Mouse (Mus musculus) lung, adult 2 months (tissue): ENCODE measurements around the gene Knl1. TPM values are rescaled to one million over a fixed set of nuclear protein-coding genes. Genes with fewer than 3 reads are reported as not detected.

Source experiments
- DNase-seq: peaks from one replicate; pipeline ENCODE4 v3.0.0; 2022
- H3K4me1 ChIP-seq: fragments of 200-500 bp; 2 replicates; pipeline ENCODE4 v1.6.1; 2011; ENCODE audit warnings: low read length; ENCODE audit not compliant: control insufficient read depth, insufficient read depth
- H3K4me3 ChIP-seq: fragments of 200-500 bp; replicated peaks from 2 replicates; pipeline ENCODE3; 2011; ENCODE audit warnings: low read depth, mild to moderate bottlenecking, control low read depth, low read length; ENCODE audit errors: extremely low read depth
- CTCF ChIP-seq: fragments of 200-500 bp; IDR thresholded peaks from 2 replicates; pipeline ENCODE4 v1.5.1; 2011; ENCODE audit warnings: mild to moderate bottlenecking, low read length, control low read depth; ENCODE audit not compliant: insufficient read depth
- POLR2A ChIP-seq: fragments of 200-500 bp; IDR thresholded peaks from 2 replicates; pipeline ENCODE4 v1.6.1; 2011; ENCODE audit warnings: low read depth, mild to moderate bottlenecking, control low read depth, low read length, borderline replicate concordance; ENCODE audit errors: extremely low read depth
- WGBS: fragments of 180-500 bp; shearing (Covaris S2); methylation state at CpG from one replicate; pipeline ENCODE4 v1.1.7; 2018; 5-methylcytosine and 5-hydroxymethylcytosine counted together
- polyA plus RNA-seq: library from polyadenylated mRNA; depleted of rRNA; stranded (reverse); fragments of >200 nt; gene quantifications from 2 replicates; pipeline ENCODE4 v1.2.3, GENCODE M21; 2012

Knl1 gene
- polyA plus RNA-seq, 1 experiment, result 0.12 TPM

DNA sequence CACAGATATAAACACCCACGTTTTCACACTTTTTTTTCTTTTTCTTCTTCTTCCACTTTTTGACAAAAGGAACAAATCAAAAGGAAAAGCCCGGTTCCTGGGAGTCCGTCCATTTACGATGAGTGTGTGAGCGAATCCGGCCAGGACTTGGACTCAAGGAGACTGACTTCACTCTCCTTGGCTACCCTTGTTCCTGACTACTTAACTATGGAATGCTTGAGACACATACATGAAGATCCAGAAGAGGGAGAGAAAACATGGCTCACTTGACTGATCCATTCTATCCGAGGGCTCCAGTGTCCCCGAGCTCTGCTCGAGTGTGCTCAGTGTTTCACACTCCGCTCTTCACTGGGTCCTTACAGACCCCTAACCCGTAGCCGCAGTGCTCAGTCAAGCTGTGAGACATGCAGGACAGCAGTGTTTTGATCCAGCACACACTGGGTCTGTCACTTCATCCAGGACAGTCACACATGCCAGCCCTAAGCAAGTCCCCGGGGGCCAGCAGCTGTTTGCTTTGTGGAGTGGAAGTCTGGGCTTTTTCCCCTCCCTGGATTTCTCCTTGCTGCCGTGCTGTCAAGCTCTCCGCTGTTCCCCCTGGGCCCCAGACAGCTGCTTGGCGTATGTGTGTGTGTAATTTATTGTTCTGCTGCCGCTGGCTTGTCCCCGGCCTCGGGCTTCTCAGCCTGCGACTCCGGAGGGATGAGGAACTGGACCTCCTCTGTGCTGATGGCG lies 28.4 kb upstream of the Knl1 start:
- Histone ChIP-seq H3K4me1 (peaks cover 3% of the 10 kb centered on the region; the same call in 1 of the 2 replicates), H3K4me3 (no peak overlapping the region)
- 56% methylated on average over 22 of the region's 22 CpGs for WGBS
- no peak for DNase-seq
- TF ChIP-seq POLR2A (no peak), CTCF (no peak)

DNA sequence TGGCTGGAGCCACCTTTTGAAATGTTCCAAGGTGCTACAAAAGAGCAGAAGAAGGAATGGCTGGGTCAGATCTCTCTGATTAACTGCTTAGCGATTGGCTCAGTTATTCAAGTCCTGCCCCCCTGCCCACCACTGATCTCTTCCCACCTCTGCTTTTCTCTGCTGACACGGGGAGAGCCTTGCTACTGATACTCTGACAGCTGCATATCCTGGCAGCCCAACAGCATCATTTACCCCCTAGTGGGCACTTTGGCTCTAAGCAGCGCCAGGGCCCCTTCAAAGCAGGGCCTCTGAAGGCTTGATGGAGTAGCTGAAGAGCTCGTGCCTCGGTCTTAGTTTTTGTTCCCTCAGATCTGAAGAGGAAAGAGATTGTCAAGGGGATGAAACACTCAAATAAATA lies 27.8 kb upstream of the Knl1 start:
- H3K4me1 ChIP-seq, result peaks cover 3% of the 10 kb centered on the region; the same call in 1 of the 2 replicates
- no peak for TF ChIP-seq CTCF
- TF ChIP-seq POLR2A, result no peak
- 50% methylated on average over 5 of the region's 5 CpGs for WGBS
- DNase-seq, result no peak
- no peak overlapping the region for H3K4me3 ChIP-seq

DNA sequence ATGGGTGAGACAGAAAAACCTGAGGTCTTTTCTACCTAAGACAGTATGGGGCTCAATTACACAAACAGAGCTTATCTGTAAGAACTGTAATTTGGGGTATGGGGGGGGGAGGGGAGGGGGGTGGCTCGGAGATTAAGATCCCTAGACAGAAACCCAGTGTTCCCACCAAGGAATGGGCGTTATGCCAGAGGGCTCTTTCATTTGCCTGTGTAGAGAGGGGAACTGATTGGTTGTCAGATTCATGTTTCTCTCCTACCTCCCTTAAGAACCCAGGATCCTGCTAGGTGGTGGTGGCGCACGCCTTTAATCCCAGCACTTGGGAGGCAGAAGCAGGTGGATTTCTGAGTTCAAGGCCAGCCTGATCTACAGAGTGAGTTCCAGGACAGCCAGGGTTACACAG lies 27.4 kb upstream of the Knl1 start:
- H3K4me1 ChIP-seq, result peaks cover 3% of the 10 kb centered on the region; the same call in 1 of the 2 replicates
- 72% methylated on average over 4 of the region's 4 CpGs for WGBS
- H3K4me3 ChIP-seq, result no peak overlapping the region
- DNase-seq, result no peak
- no peak for TF ChIP-seq CTCF
- TF ChIP-seq POLR2A, result no peak

DNA sequence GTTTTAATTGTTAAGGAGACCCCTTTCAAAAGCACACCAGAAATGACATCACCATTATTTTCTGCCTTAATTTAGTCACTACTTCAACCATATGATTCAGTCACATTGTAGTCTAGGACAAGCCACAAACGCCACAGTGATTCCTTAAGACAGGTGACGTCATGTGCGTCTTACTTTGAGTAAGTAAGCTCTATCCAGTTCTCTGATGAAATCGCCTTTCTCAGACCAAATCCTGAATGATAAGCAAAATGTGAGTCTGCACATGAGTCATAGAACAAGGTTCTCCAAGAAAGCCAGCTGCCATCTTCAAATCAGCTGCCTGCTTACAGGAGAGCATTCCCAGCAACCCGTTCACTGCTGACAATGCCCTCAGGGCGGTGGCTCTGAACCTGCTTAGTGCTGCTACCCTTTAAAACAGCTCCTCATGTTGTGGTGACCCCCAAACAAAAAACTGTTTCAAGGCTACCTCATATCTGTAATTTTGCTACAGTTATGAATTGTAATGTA lies 23.7 kb upstream of the Knl1 start:
- TF ChIP-seq CTCF (no peak), POLR2A (no peak)
- WGBS, result 96% methylated on average over 6 of the region's 6 CpGs
- Histone ChIP-seq H3K4me1 (peaks cover 3% of the 10 kb centered on the region; the same call in 1 of the 2 replicates), H3K4me3 (no peak overlapping the region)
- DNase-seq, result no peak

DNA sequence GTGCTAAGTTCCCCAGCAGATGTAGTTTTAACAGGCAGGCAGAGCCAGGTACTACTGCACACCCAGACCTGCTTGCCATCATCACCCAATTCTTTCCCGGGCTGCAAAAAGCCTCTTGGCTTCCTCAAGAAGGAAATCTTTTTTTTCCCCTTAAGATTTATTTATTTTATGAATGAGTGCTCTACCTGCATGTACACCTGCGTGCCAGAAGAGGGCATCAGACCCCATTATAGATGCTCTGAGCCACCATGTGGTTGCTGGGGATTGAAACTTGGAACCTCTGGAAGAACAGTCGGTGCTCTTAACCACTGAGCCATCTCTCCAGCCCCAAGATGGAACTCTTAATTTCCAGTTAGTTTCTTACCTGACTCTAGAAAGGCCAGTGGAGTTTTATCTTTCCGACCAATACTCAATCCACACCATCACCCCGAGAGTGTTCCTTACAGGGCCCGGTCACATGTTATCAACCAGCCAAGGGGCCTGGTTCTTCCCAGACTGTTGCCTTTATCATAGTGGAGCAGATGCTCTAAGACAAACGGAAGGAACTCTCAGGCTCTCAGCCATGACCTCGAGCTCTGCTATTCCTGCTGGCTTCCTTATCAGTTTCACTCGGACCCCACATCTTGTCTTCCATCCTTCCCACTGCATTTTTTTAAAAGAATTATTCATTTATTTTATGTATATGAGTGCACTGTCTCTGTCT lies 22.2 kb upstream of the Knl1 start:
- no peak for DNase-seq
- TF ChIP-seq CTCF, result peak; percentile 32
- TF ChIP-seq POLR2A, result no peak
- 66% methylated on average over 9 of the region's 9 CpGs for WGBS
- Histone ChIP-seq H3K4me3 (no peak overlapping the region), H3K4me1 (peaks cover 7% of the 10 kb centered on the region)

DNA sequence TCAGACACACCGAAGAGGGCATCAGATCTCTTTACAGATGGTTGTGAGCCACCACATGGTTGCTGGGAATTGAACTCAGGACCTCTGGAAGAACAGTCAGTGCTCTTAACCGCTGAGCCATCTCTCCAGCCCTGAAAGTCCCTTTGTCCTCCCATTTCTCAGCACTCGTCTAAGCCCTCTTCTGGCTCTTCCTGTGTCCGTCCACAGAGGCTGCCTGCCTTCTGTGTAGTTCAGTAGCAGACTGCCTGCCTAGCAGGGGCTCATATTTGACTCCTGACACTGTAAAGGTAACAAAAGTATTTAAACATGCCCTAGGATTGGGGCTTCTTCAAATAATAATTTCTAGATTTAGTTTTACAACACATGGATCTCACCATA lies 21.7 kb upstream of the Knl1 start:
- 75% methylated on average over 4 of the region's 4 CpGs for WGBS
- no peak overlapping the region for H3K4me3 ChIP-seq
- DNase-seq, result no peak
- H3K4me1 ChIP-seq, result peaks cover 7% of the 10 kb centered on the region
- TF ChIP-seq POLR2A (no peak), CTCF (no peak)

DNA sequence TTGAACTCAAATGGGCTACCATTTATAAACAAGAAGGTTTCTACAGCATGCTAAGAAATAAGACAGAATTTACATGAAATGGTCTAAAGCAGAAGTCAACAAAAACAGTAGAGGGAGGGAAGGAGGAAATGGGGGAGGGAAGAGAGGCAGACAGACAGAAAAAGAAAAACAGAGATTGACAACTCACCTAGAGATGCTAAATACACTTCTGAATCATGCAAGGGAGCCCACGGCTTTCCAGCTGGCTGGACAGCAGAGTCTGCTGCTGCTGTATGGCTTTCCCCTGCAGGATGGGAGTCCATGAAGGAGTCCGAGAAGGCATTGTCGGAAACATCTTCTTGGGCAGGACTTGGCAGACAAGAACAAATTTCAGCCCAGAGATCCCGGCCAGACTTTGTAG lies 20.0 kb upstream of the Knl1 start:
- TF ChIP-seq CTCF (no peak), POLR2A (no peak)
- 81% methylated on average over 4 of the region's 4 CpGs for WGBS
- no peak for DNase-seq

DNA sequence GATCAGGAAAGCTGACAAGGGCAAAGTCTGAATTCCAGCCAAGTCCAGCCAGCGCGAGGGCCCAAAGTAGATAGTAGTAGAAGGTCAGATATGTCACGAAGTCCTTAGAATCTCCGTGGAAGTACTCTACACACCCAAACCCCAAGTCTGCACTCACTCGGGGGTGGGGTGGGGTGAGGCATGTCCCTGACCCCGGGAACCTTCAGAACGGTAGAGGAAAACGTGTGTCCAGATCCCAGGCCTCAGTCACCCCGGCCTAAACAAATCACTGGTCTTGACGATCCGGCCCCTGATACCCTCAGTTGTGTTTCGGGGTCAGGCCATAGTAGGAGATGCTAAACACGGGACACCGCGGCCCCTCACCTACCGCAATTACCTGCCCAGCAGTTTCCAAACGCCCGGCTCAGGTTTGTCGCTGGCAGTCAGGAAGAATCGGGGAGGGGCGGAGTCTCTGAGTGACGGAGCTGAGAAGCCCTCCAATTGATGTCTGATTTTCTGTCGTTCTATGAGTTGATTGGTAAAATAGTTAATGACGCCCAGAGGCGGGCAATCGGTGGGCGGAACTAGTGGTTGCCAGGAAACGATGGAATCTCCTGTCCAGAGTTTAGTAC lies 17.9 kb upstream of the Knl1 start, which contains the start of gene Ccdc32:
Ccdc32 (minus strand) TSS at position 453 of the 611 bp plus-strand sequence.
- TF ChIP-seq POLR2A (peak; percentile 57; the same call in 1 of the 2 replicates), CTCF (no peak)
- Histone ChIP-seq H3K4me3 (peak within 1 kb of the TSS; percentile 97), H3K4me1 (peaks cover 7% of the 10 kb centered on the region)
- WGBS, result under 1% methylated on average over 28 of the region's 28 CpGs
- peak; percentile 97 for DNase-seq

More for the DNA sequence above, 20.0 kb upstream of the Knl1 start:
- Histone ChIP-seq H3K4me3 (no peak overlapping the region), H3K4me1 (peaks cover 7% of the 10 kb centered on the region)

DNA sequence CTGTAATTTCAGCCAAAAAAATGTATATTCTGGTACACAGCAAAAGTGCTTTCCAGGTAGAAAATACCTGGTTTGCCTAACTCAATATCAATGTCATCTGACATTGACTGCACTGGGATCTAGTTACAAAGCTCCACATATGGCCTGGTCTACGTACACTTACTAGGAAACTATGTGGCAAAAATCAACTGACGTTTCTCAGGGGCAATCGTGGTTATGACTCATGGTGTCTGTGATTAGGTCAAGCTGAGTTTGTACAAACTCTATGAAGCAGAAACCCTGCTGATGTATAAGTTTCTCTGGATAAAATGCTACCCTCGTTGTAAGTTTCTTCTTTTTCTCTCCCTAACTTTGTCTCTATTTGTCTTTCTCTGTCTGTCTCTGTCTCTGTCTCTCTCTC lies 14.7 kb upstream of the Knl1 start:
- no peak for DNase-seq
- H3K4me1 ChIP-seq, result peaks cover 9% of the 10 kb centered on the region
- TF ChIP-seq CTCF (no peak), POLR2A (no peak)
- H3K4me3 ChIP-seq, result no peak overlapping the region
- 39% methylated on average over 4 of the region's 4 CpGs for WGBS
